Mouse (Mus musculus): ENCODE measurements around the gene Macf1. TPM values are rescaled to one million over a fixed set of nuclear protein-coding genes. Genes with fewer than 3 reads are reported as not detected.

Macf1 gene
- polyA plus RNA-seq, 1 experiment, result 22.3 TPM

- H3K36me3 ChIP-seq (ENCODE audit: control insufficient read depth, insufficient read depth, low read length), result no peaks in the 10 kb centered on the region
- H3K4me3 ChIP-seq (ENCODE audit: low read depth, low read length), result peak overlapping the region; percentile 43
- TF ChIP-seq CTCF (IDR thresholded peaks at IDR 0.05; ENCODE audit: extremely low read depth, insufficient read length, insufficient replicate concordance, low read depth, low read length), result no peak
- TF ChIP-seq POLR2A (IDR thresholded peaks at IDR 0.05; ENCODE audit: low read depth, low read length), result no peak
- peak overlapping the region; percentile 87 for H3K27ac ChIP-seq (ENCODE audit: insufficient read depth, low read depth, low read length)
- H3K4me1 ChIP-seq (ENCODE audit: control insufficient read depth, insufficient read depth, insufficient read length, low read length), result no peaks in the 10 kb centered on the region
- no peaks in the 10 kb centered on the region for H3K27me3 ChIP-seq (ENCODE audit: control insufficient read depth, insufficient read depth, low read length)
- WGBS, result 37% methylated on average over 7 of the region's 7 CpGs
These were observed 112.3 kb downstream of the Macf1 start for GRCm38 (mm10) chr4:123571869-123572268.

- Histone ChIP-seq H3K4me1 (ENCODE audit: control insufficient read depth, insufficient read depth, insufficient read length, low read length) (peaks cover 4% of the 10 kb centered on the region), H3K36me3 (ENCODE audit: control insufficient read depth, insufficient read depth, low read length) (no peaks in the 10 kb centered on the region), H3K4me3 (ENCODE audit: low read depth, low read length) (no peak overlapping the region), H3K27me3 (ENCODE audit: control insufficient read depth, insufficient read depth, low read length) (no peaks in the 10 kb centered on the region), H3K27ac (ENCODE audit: insufficient read depth, low read depth, low read length) (peak overlapping the region; percentile 15; the same call in 1 of the 2 replicates)
- WGBS, result 37% methylated on average over 7 of the region's 7 CpGs
- no peak for TF ChIP-seq POLR2A (IDR thresholded peaks at IDR 0.05; ENCODE audit: low read depth, low read length)
- no peak; the same call in 1 of the 2 replicates for TF ChIP-seq CTCF (IDR thresholded peaks at IDR 0.05; ENCODE audit: extremely low read depth, insufficient read length, insufficient replicate concordance, low read depth, low read length)
These were observed 118.8 kb downstream of the Macf1 start for GRCm38 (mm10) chr4:123565291-123565861.

DNA sequence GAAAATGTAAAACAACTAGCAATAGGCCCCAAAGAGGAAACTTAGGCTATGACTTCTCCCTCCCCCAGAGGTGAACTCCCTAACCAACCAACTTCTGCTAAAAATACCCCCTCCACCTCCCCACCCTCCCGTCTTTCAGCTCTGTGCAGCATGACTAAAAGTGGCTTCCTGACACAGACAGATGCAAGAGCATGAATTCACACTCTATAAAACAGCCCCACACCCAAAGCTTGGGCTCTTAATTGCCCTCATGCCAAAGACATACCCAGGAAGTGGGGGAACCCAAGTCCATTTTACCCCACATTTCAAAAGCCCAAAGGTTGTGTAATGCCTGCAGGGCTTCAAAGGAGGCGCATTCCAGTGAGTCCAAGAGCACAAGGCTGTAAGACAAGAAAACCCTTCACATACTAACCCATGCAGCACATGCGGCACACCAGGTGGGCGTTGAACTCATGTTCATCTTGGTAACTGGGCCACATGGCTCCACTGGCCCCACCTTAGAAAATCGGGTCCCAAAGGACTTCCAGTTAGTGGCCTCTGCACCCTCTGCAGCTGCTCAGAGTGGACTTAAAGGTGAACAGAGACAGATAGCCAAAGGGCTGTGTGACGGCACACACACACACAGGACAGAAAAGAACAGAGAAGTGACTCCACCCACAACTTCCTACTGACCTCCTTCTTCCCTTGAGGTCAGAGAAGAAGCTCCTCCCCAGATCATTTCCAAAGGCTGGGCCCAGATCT, 119.9 kb downstream of the Macf1 start:
- Histone ChIP-seq H3K4me1 (ENCODE audit: control insufficient read depth, insufficient read depth, insufficient read length, low read length) (peaks cover 4% of the 10 kb centered on the region), H3K27ac (ENCODE audit: insufficient read depth, low read depth, low read length) (peak overlapping the region; percentile 87), H3K4me3 (ENCODE audit: low read depth, low read length) (peak overlapping the region; percentile 51), H3K36me3 (ENCODE audit: control insufficient read depth, insufficient read depth, low read length) (no peaks in the 10 kb centered on the region), H3K27me3 (ENCODE audit: control insufficient read depth, insufficient read depth, low read length) (no peaks in the 10 kb centered on the region)
- WGBS, result 57% methylated on average over 6 of the region's 6 CpGs
- no peak for TF ChIP-seq CTCF (IDR thresholded peaks at IDR 0.05; ENCODE audit: extremely low read depth, insufficient read length, insufficient replicate concordance, low read depth, low read length)
- no peak for TF ChIP-seq POLR2A (IDR thresholded peaks at IDR 0.05; ENCODE audit: low read depth, low read length)

GRCm38 (mm10) chr4:123562177-123562815, 121.9 kb downstream of the Macf1 start:
- TF ChIP-seq CTCF (IDR thresholded peaks at IDR 0.05; ENCODE audit: extremely low read depth, insufficient read length, insufficient replicate concordance, low read depth, low read length), result no peak
- TF ChIP-seq POLR2A (IDR thresholded peaks at IDR 0.05; ENCODE audit: low read depth, low read length), result no peak
- 59% methylated on average over 3 of the region's 3 CpGs for WGBS
- Histone ChIP-seq H3K36me3 (ENCODE audit: control insufficient read depth, insufficient read depth, low read length) (no peaks in the 10 kb centered on the region), H3K4me3 (ENCODE audit: low read depth, low read length) (no peak overlapping the region), H3K4me1 (ENCODE audit: control insufficient read depth, insufficient read depth, insufficient read length, low read length) (peaks cover 4% of the 10 kb centered on the region), H3K27ac (ENCODE audit: insufficient read depth, low read depth, low read length) (no peak overlapping the region), H3K27me3 (ENCODE audit: control insufficient read depth, insufficient read depth, low read length) (no peaks in the 10 kb centered on the region)

GRCm38 (mm10) chr4:123560896-123561295, 123.3 kb downstream of the Macf1 start:
- no peak overlapping the region for H3K27ac ChIP-seq (ENCODE audit: insufficient read depth, low read depth, low read length)
- TF ChIP-seq POLR2A (IDR thresholded peaks at IDR 0.05; ENCODE audit: low read depth, low read length) (no peak), CTCF (IDR thresholded peaks at IDR 0.05; ENCODE audit: extremely low read depth, insufficient read length, insufficient replicate concordance, low read depth, low read length) (no peak)
- no peak overlapping the region for H3K4me3 ChIP-seq (ENCODE audit: low read depth, low read length)
- no peaks in the 10 kb centered on the region for H3K27me3 ChIP-seq (ENCODE audit: control insufficient read depth, insufficient read depth, low read length)
- peaks cover 4% of the 10 kb centered on the region for H3K4me1 ChIP-seq (ENCODE audit: control insufficient read depth, insufficient read depth, insufficient read length, low read length)
- 91% methylated on average over 4 of the region's 4 CpGs for WGBS
- H3K36me3 ChIP-seq (ENCODE audit: control insufficient read depth, insufficient read depth, low read length), result no peaks in the 10 kb centered on the region

- Histone ChIP-seq H3K36me3 (ENCODE audit: control insufficient read depth, insufficient read depth, low read length) (no peaks in the 10 kb centered on the region), H3K27ac (ENCODE audit: insufficient read depth, low read depth, low read length) (no peak overlapping the region), H3K4me3 (ENCODE audit: low read depth, low read length) (no peak overlapping the region)
These were observed 125.7 kb downstream of the Macf1 start for GRCm38 (mm10) chr4:123558496-123558895.

GRCm38 (mm10) chr4:123555251-123555650, 128.9 kb downstream of the Macf1 start:
- H3K36me3 ChIP-seq (ENCODE audit: control insufficient read depth, insufficient read depth, low read length), result no peaks in the 10 kb centered on the region
- H3K27me3 ChIP-seq (ENCODE audit: control insufficient read depth, insufficient read depth, low read length), result no peaks in the 10 kb centered on the region
- H3K4me3 ChIP-seq (ENCODE audit: low read depth, low read length), result no peak overlapping the region
- H3K27ac ChIP-seq (ENCODE audit: insufficient read depth, low read depth, low read length), result no peak overlapping the region
- no peak for TF ChIP-seq POLR2A (IDR thresholded peaks at IDR 0.05; ENCODE audit: low read depth, low read length)
- H3K4me1 ChIP-seq (ENCODE audit: control insufficient read depth, insufficient read depth, insufficient read length, low read length), result no peaks in the 10 kb centered on the region

More at GRCm38 (mm10) chr4:123558496-123558895, 125.7 kb downstream of the Macf1 start:
- TF ChIP-seq CTCF (IDR thresholded peaks at IDR 0.05; ENCODE audit: extremely low read depth, insufficient read length, insufficient replicate concordance, low read depth, low read length) (no peak), POLR2A (IDR thresholded peaks at IDR 0.05; ENCODE audit: low read depth, low read length) (no peak)
- 0 out of 2 replicates have a peak, but pooled peaks cover 2% of the 10 kb centered on the region for H3K4me1 ChIP-seq (ENCODE audit: control insufficient read depth, insufficient read depth, insufficient read length, low read length)
- no peaks in the 10 kb centered on the region for H3K27me3 ChIP-seq (ENCODE audit: control insufficient read depth, insufficient read depth, low read length)
- 81% methylated on average over 2 of the region's 2 CpGs for WGBS
